Mouse (Mus musculus) bone marrow, adult 2 months (tissue): ENCODE results near the gene AI837181. TPM values are rescaled to one million over a fixed set of nuclear protein-coding genes. Genes with fewer than 3 reads are reported as not detected.
A peak's percentile ranks its signal among the peaks of the same experiment; 100 is the strongest.

ENCODE experiments used
- H3K27ac ChIP-seq: fragments of 200-500 bp; 2 replicates; pipeline ENCODE4 v1.5.1; 2012; ENCODE audit warnings: low read depth, mild to moderate bottlenecking, control low read depth, inconsistent platforms, low read length; ENCODE audit not compliant: control insufficient read depth, poor library complexity, insufficient read depth
- H3K4me1 ChIP-seq: fragments of 200-500 bp; 2 replicates; pipeline ENCODE4 v1.6.1; 2011; ENCODE audit warnings: low read length; ENCODE audit not compliant: control insufficient read depth, insufficient read depth
- H3K4me3 ChIP-seq: fragments of 200-500 bp; replicated peaks from 2 replicates; pipeline ENCODE3; 2011; ENCODE audit warnings: mild to moderate bottlenecking, low read depth, low read length, control low read depth; ENCODE audit not compliant: control insufficient read depth
- CTCF ChIP-seq: fragments of 200-500 bp; IDR thresholded peaks from 2 replicates; pipeline ENCODE4 v1.5.1; 2011; ENCODE audit warnings: low read length, control low read depth; ENCODE audit not compliant: control insufficient read depth, insufficient read depth
- POLR2A ChIP-seq: fragments of 200-500 bp; IDR thresholded peaks from 2 replicates; pipeline ENCODE4 v1.6.1; 2011; ENCODE audit warnings: low read depth, mild to moderate bottlenecking, control low read depth, low read length, borderline replicate concordance; ENCODE audit not compliant: control insufficient read depth
- WGBS: fragments of 180-500 bp; shearing (Covaris S2); methylation state at CpG from one replicate; pipeline ENCODE4 v1.1.7; 2018; 5-methylcytosine and 5-hydroxymethylcytosine counted together
- polyA plus RNA-seq: library from polyadenylated mRNA; stranded (reverse); fragments of >200 nt; gene quantifications from 2 replicates; pipeline ENCODE4 v1.2.4, GENCODE M21; 2011; ENCODE audit warnings: low replicate concordance; ENCODE audit not compliant: missing spikeins, insufficient read depth, insufficient read length

Gene AI837181
- polyA plus RNA-seq, 1 experiment, result 21.5 TPM

DNA sequence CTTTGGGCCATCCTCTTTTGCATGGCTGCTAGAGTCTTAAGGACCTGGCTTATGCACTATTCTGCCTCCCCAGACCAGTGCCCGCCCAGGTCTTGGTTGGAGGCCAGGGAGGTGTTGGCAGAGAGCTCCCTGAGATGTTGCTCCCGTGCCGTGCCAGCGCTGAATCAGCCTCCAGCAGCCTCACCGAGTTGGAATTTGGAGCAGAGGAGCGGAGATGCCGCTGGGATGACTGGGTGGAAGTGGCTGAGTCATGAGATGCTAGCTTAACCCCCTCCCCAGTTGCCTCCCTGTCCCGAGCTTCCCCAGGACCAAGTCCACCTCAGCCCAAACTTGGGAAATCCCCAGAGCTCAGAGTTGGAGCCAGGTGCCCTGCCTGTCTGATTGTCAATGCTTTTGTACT, 4.9 kb downstream of the AI837181 start:
- no peak overlapping the region for H3K4me3 ChIP-seq
- TF ChIP-seq POLR2A (no peak), CTCF (no peak)
- 80% methylated on average over 8 of the region's 8 CpGs for WGBS
- H3K4me1 ChIP-seq, result no peaks in the 10 kb centered on the region; the same call in 1 of the 2 replicates
- no peak overlapping the region for H3K27ac ChIP-seq

DNA sequence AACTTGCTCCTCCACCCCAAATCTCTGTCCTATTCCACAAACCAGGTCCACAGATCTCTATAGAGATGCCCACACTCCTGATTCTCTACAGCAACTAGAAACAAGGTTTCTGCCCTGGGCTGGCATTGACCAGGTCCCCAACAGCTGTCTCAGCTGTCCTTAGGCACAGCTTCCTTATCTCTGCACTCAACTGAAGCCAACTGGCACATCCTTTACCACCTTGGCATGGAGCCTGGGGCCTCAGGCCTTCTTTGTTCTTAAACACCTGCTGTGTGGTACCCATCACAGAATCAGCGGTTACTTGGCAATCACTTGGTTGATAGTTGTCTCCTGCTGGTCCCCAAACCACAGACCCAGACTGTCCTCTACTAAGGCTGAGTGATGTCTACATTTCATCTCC, 5.5 kb downstream of the AI837181 start:
- Histone ChIP-seq H3K27ac (no peak overlapping the region), H3K4me3 (no peak overlapping the region), H3K4me1 (no peaks in the 10 kb centered on the region; the same call in 1 of the 2 replicates)
- TF ChIP-seq POLR2A, result no peak
- TF ChIP-seq CTCF, result no peak
- 53% methylated on average over 1 of the region's 1 CpGs for WGBS

GRCm38 (mm10) chr19:5431911-5432464, 7.0 kb downstream of the AI837181 start:
- H3K27ac ChIP-seq, result no peak overlapping the region
- no peak overlapping the region for H3K4me3 ChIP-seq
- TF ChIP-seq POLR2A (no peak), CTCF (no peak)
- no peaks in the 10 kb centered on the region; the same call in 1 of the 2 replicates for H3K4me1 ChIP-seq
- 68% methylated on average over 4 of the region's 4 CpGs for WGBS

GRCm38 (mm10) chr19:5432992-5433852, 8.3 kb downstream of the AI837181 start:
- H3K4me1 ChIP-seq, result no peaks in the 10 kb centered on the region; the same call in 1 of the 2 replicates
- WGBS, result 1% methylated on average over 16 of the region's 16 CpGs
- peak overlapping the region; percentile 62 for H3K27ac ChIP-seq
- peak overlapping the region; percentile 73 for H3K4me3 ChIP-seq
- TF ChIP-seq CTCF (peak; percentile 27; the same call in 1 of the 2 replicates), POLR2A (no peak)

- TF ChIP-seq POLR2A, result no peak
- TF ChIP-seq CTCF, result no peak
- Histone ChIP-seq H3K27ac (no peak overlapping the region), H3K4me1 (no peaks in the 10 kb centered on the region; the same call in 1 of the 2 replicates), H3K4me3 (peak overlapping the region; percentile 73)
- 50% methylated on average over 7 of the region's 7 CpGs for WGBS
Measured at GRCm38 (mm10) chr19:5433951-5434350, 9.0 kb downstream of the AI837181 start.

DNA sequence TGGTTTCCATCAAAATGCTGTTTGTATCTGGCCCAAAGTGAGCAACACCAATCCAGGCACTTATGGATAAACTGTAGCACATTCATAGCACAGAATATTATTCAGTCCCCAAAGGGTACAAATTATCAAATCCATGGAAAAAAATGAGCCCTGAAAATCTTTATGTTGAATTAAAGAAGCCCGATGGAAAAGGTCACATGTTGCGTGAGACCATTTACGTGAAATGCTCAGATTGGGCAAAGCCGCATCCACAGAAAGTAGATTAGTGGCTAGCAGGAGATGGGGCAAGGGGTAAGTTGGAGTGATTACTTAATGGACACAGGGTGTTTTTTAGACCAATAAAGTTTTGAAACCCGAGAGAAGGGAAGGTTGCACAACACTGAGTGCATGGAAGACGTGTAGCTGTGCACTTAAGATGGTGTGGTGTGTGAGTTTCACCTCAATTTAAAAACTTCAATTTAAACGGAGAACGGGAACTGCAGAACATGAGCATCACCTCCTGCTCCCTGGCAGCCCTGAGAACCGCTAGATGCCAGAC, 19.5 kb downstream of the AI837181 start:
- Histone ChIP-seq H3K27ac (no peak overlapping the region), H3K4me3 (no peak overlapping the region), H3K4me1 (peaks cover 9% of the 10 kb centered on the region)
- no peak for TF ChIP-seq CTCF
- TF ChIP-seq POLR2A, result no peak
- WGBS, result 41% methylated on average over 9 of the region's 9 CpGs

DNA sequence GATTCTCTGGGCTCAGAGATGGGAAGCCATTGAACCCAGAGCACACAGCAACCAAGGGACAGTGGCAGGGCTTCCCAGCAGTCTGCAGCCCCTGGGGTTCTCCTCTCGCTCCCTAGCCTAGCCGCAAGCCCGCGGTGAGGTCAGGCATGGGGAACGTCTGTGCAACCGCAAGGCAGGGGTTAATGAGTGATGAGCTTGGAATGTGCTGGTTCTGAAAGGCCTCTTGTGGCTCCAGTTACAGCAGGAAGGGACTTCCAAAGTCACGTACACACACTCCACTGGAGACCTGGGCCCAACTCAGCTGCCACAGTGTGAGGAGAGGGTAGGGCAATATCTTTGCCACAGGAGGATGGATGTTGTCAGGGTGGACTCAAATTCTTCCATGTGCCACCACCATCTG, 20.0 kb downstream of the AI837181 start:
- 56% methylated on average over 7 of the region's 7 CpGs for WGBS
- H3K27ac ChIP-seq, result no peak overlapping the region
- H3K4me1 ChIP-seq, result peaks cover 9% of the 10 kb centered on the region
- no peak overlapping the region for H3K4me3 ChIP-seq
- TF ChIP-seq CTCF (no peak), POLR2A (no peak)

- Histone ChIP-seq H3K27ac (no peak overlapping the region), H3K4me1 (peaks cover 9% of the 10 kb centered on the region), H3K4me3 (no peak overlapping the region)
- WGBS, result 90% methylated on average over 5 of the region's 5 CpGs
- TF ChIP-seq CTCF (no peak), POLR2A (no peak)
Measured at GRCm38 (mm10) chr19:5445747-5446146, 20.8 kb downstream of the AI837181 start.
